Mouse (Mus musculus) embryonic facial prominence, embryonic 10.5 days (tissue): ENCODE results near the gene Lect2. TPM values are rescaled to one million over a fixed set of nuclear protein-coding genes. Genes with fewer than 3 reads are reported as not detected.

Experiments used
- polyA plus RNA-seq: library from polyadenylated mRNA; unstranded; fragments of >200 nt; fragmentation: Nextera tagmentation; extraction: Ambion mirVana; gene quantifications from 2 replicates; pipeline ENCODE4 v1.2.1, GENCODE M21; 2016

Gene Lect2
- polyA plus RNA-seq, 1 experiment from 2014 or later = not detected

Other genes with a start within 250 kb of the Lect2 start
- gene Gm3045, start 121.9 kb downstream of the Lect2 start, polyA plus RNA-seq = not detected in 2 replicates
- gene Slc25a48, start 110.1 kb downstream of the Lect2 start, polyA plus RNA-seq = not detected in 2 replicates
- not detected in 2 replicates for gene Il9, start 66.3 kb downstream of the Lect2 start, polyA plus RNA-seq
- gene Fbxl21, start 26.0 kb downstream of the Lect2 start, polyA plus RNA-seq = 1.3 TPM in 2 replicates
- 50.1 and 65.4 TPM in 2 replicates for gene Tgfbi, start 61.0 kb upstream of the Lect2 start, polyA plus RNA-seq
- 41.7 and 44.3 TPM in 2 replicates for gene Smad5, start 154.5 kb upstream of the Lect2 start, polyA plus RNA-seq
- gene Gm45623, start 205.3 kb upstream of the Lect2 start, polyA plus RNA-seq = 0.24 and 0.26 TPM in 2 replicates